Mouse (Mus musculus) urinary bladder, adult 2 months (tissue): ENCODE results near the gene Zfp541. TPM values are rescaled to one million over a fixed set of nuclear protein-coding genes. Genes with fewer than 3 reads are reported as not detected.

Experiments used
- DNase-seq: peaks from one replicate; pipeline ENCODE4 v3.0.0; 2022; ENCODE audit warnings: low spot score
- polyA plus RNA-seq: library from polyadenylated mRNA; depleted of rRNA; stranded (reverse); fragments of >200 nt; gene quantifications from 2 replicates; pipeline ENCODE4 v1.2.3, GENCODE M21; 2012

The Zfp541 gene
- polyA plus RNA-seq, 1 experiment = 0.07 TPM

GRCm38 (mm10) chr7:16043861-16044435 lies 17.7 kb upstream of the Zfp541 start:
- no peak for DNase-seq

- no peak for DNase-seq
Observed at GRCm38 (mm10) chr7:16044531-16044930, 17.1 kb upstream of the Zfp541 start.

GRCm38 (mm10) chr7:16045538-16045937 lies 16.1 kb upstream of the Zfp541 start:
- no peak for DNase-seq

GRCm38 (mm10) chr7:16046101-16046480 lies 15.5 kb upstream of the Zfp541 start:
- no peak for DNase-seq

- peak; percentile 64 for DNase-seq
Observed at GRCm38 (mm10) chr7:16046481-16047337, 14.9 kb upstream of the Zfp541 start.

- DNase-seq = peak; percentile 74
Observed at GRCm38 (mm10) chr7:16047338-16048146, 14.1 kb upstream of the Zfp541 start, which contains the start of gene Bicra. Gene Bicra, minus strand, starts transcription at chr7:16047921.

- peak; percentile 92 for DNase-seq
Observed at GRCm38 (mm10) chr7:16048164-16048564, 13.4 kb upstream of the Zfp541 start.

GRCm38 (mm10) chr7:16048675-16049575 lies 12.7 kb upstream of the Zfp541 start:
- no peak for DNase-seq

GRCm38 (mm10) chr7:16049576-16049915 lies 12.1 kb upstream of the Zfp541 start:
- DNase-seq = no peak

- no peak for DNase-seq
Observed at GRCm38 (mm10) chr7:16050600-16050999, 11.0 kb upstream of the Zfp541 start.

- DNase-seq = peak; percentile 49
Observed at GRCm38 (mm10) chr7:16051883-16052595, 9.6 kb upstream of the Zfp541 start.

- peak; percentile 81 for DNase-seq
Observed at GRCm38 (mm10) chr7:16052684-16053083, 8.9 kb upstream of the Zfp541 start.

- no peak for DNase-seq
Observed at GRCm38 (mm10) chr7:16053105-16053504, 8.5 kb upstream of the Zfp541 start.

- DNase-seq = no peak
Observed at GRCm38 (mm10) chr7:16054966-16055365, 6.6 kb upstream of the Zfp541 start.

- no peak for DNase-seq
Observed at GRCm38 (mm10) chr7:16055665-16056064, 5.9 kb upstream of the Zfp541 start.

GRCm38 (mm10) chr7:16056459-16057135 lies 5.0 kb upstream of the Zfp541 start:
- no peak for DNase-seq

- peak; percentile 41 for DNase-seq
Observed at GRCm38 (mm10) chr7:16057136-16057534, 4.5 kb upstream of the Zfp541 start.

- DNase-seq = no peak
Observed at GRCm38 (mm10) chr7:16062099-16062420, 446 bp downstream of the Zfp541 start.

GRCm38 (mm10) chr7:16063490-16063889 lies 1.9 kb downstream of the Zfp541 start:
- DNase-seq = no peak

- no peak for DNase-seq
Observed at GRCm38 (mm10) chr7:16070846-16071245, 9.2 kb downstream of the Zfp541 start.
